Mouse (Mus musculus) common myeloid progenitor, adult 5-6 weeks (primary cell): ENCODE data around the gene 4930505A04Rik. TPM values are rescaled to one million over a fixed set of nuclear protein-coding genes. Genes with fewer than 3 reads are reported as not detected.
"Not testable (repeated sequence)": the region's sequence is repeated elsewhere in the genome, so short reads cannot be mapped to it uniquely, and the experiment has no call there.

ENCODE experiments used
- ATAC-seq: replicated peaks from 2 replicates; pipeline ENCODE4 v1.8.0; 2016; ENCODE audit warnings: low read depth, mild to moderate bottlenecking, moderate TSS enrichment, inconsistent platforms; ENCODE audit not compliant: poor library complexity, severe bottlenecking
- total RNA-seq: library from RNA; stranded (forward); fragments of 200-1000, 187-1606 nt; gene quantifications from 2 replicates; pipeline ENCODE4 v1.2.3, GENCODE M21; 2017

Gene 4930505A04Rik
- total RNA-seq, result not detected in 2 replicates

DNA sequence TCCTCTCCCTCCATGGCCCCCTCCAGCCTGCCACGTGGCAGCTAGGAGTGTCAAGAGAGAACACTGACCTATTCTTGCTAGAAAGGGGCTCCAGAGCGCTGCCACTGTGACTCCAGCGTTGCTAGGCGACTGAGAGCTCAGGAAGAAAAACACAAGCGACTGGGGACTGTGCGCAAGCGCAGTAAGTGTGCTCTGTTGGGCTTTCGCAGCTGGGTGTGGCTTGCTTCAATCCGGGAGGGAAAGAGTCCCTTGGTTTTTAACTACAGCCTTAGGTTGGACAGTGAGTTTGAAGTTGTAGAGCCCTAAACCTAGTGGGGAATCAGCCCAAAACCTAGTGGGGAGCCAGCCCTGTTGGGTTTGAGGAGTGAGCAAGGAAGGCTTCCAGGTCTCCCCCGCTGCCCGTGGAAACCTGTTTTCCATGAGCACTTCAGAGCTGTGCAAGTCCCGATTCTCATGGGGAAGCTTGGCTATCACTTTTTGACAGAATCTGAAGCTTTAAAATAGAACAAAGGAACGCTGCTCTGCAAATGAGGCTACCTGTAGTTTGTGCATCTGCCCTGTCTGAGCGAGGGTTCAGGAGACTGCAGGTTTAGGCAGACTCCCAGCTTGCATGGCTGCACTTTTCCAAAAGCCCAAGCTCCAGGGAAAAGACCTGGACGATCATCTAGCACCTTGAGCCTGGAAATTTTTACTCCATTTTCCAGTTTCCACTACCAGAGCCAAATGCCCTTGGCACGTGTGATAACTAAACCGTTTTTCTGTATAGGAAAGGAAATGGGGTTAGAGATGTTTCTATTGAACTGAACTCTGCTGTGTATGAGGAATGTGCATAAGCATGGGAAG, at the start of gene 4930505A04Rik:
Gene 4930505A04Rik (minus strand): TSS at position 77 of the 843 bp plus-strand sequence.
- peak; percentile 99 for ATAC-seq

DNA sequence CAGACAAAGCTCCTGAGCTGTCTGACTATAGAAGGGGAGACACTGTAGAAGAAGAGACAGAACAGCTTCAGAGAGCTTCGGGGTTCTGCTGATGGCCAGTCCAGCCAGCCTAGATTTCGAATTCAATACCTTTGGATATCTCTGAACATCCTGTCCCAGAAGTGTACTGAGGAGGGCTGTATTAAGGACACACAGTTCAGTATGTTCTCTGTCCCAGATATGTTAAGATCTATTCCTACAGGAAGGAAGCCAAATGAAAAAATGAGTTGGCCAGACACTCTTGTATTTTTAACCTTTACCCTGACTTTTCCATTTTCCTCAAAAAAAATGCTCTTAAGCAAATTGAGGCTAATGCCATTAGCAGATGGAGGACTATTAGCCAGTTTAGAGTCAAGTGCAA, 45.5 kb upstream of the 4930505A04Rik start:
- no peak for ATAC-seq

- no peak for ATAC-seq
Observed at GRCm38 (mm10) chr11:30508178-30508577, 36.6 kb upstream of the 4930505A04Rik start.

DNA sequence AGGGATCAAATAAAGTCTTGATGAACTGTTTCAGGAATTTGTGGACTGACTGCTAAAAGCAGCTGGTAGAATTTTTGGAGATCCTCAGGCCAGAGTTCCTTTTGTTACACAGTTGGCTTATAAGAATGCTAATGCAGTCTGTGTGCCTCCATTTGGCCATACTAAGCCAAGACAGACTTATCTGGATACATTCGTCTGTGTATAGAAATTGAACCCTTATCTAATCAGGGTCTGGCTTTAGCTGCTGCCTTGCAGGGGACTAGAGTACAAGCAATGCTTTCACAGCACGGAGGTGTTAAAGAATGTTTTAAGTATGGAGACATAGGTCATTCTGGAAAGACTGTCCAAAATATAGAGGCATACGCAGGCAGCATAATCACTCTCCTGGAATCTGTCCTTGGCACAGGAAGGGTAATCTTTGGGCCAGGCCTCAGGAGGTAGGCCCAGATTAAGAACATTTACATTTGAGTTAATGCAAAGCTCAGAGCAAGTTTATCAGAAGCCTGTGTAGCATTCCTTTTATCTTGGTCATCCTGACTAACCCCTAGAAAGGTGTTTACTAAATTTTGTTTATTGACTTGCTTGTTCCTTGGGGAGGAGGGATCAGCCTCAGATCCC, 27.2 kb upstream of the 4930505A04Rik start:
- ATAC-seq, result no peak

GRCm38 (mm10) chr11:30497151-30497550, 25.5 kb upstream of the 4930505A04Rik start:
- no peak for ATAC-seq

GRCm38 (mm10) chr11:30491515-30492260, 20.1 kb upstream of the 4930505A04Rik start:
- ATAC-seq, result no peak

DNA sequence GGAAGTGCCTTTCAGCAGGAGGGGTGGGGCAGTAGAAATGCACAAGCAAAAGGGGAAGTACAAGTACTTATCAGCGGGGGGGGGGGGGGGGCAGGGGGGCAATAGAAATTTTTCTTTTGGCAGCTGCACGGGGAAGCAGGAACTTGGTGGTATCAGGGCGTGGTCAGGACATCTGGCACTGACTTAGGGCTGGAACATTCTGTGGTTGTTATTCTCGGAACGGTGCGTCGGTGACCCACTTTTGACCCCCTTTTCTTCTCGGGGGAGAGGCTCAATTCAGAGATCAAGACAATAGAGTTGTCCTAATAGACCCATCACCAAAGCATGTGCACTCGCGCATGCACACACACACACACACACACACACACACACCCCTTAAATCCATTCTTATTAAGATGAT, 16.6 kb upstream of the 4930505A04Rik start:
- no peak for ATAC-seq

DNA sequence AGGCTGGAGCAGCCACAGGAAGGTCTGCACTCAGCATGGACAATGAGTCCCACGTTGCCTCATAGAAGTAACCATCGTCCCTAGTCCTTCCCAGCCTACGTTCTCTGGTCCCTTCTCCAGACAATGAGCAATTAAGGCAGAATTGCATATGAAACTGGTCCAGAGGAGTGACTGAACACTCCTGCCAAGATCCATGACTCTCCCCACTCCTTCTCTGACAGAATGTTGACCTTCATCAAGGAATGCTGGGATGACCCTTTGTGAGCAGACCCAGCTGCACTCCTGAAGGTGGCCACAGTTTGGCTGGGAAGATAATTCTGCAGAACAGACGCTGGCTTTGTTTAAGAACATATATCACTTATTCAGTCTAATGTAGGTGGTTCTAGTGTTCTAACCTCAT, 11.7 kb upstream of the 4930505A04Rik start:
- no peak for ATAC-seq

DNA sequence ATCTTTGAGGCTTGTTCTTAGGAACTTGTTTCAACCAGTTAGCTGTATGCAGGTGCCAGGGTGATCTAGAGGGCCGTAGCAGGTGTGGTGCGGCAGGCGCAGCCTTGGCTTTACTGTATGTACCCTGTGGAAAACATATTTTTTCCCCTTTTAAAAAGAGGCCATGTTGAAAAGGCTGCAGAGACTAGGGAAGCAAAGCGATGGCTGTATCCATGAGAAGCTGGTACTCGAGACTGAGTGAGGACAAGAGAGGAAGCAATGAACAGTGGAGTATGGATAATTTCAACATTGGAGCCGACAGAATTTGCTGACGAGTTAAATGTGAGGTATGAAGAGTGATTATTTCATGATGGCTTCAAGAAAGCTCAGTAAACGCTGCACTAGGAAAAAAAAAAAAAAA, 440 bp downstream of the 4930505A04Rik start:
- ATAC-seq, result no peak

DNA sequence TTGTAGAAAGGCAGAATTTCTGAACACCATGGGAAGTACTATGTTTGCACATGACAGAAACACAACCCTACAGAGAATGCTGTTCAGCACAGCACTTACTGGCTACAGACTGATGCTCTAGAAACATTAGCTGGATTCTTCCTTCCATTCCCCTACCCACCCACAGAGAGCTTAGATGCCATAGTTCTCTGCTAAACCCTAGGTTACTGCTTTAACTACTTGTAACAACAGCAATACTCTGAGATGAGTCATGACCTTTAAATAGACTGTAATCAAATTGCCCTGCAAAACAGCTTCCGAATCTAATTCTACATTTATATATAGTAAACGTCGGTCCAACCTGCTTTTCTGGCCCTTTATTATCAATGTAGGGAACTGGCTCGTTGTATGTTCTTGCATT, 17.3 kb downstream of the 4930505A04Rik start:
- no peak for ATAC-seq

GRCm38 (mm10) chr11:30448126-30448525, 23.5 kb downstream of the 4930505A04Rik start:
- no peak for ATAC-seq

- no peak for ATAC-seq
Observed at GRCm38 (mm10) chr11:30447561-30447960, 24.1 kb downstream of the 4930505A04Rik start.

GRCm38 (mm10) chr11:30444192-30444905, 27.3 kb downstream of the 4930505A04Rik start:
- not testable (repeated sequence) for ATAC-seq

DNA sequence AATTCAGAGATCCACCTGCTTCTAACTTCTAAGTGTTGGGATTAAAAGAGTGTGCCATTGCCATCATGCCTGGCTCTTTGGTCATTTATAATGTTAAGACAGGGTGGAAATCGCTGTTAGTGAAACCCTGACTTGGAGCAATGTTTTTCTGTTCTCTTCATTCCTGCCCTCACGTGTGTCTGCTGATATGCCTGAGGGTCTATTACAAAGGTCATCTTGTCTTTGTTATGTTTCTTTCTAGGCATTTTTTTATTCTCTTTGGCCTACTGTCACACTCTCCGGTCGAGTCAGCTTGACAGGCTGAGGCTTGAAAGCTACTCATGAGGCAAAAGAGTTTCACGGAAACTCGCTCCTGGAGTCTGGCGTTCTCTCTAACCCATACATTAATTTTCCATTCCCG, 27.9 kb downstream of the 4930505A04Rik start:
- no peak for ATAC-seq

DNA sequence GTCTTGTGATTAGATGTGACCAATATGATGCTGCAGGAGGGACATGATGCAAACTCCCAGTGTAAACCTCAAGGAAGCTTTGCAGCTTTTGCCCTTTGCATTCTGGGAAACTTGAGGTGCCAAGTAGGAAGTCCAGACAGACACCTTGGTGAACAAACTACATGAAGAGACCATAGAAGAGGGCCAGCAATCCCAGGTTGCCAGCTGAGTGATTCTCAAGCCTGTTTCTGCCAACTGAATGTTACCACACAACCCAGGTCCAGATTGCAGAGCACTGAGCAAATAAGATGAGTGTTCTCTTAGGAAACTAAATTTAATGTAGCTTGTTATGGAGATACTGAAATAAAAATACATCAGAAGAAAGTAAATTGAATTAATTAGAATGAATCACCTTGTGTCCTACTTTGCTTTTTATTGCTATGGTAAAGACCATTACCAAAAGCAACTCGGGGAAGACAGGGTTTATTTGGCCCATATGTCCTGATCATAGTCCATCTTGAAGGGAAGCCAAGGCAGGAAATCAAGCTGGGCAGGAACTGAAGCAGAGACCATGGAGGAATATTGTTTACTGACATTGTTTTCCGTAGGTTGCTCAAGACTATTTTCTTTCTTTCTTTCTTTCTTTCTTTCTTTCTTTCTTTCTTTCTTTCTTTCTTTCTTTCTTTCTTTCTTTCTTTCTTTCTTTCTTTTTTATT, 38.2 kb downstream of the 4930505A04Rik start:
- ATAC-seq, result no peak

GRCm38 (mm10) chr11:30405581-30405980, 66.0 kb downstream of the 4930505A04Rik start:
- ATAC-seq, result no peak

- no peak for ATAC-seq
Observed at GRCm38 (mm10) chr11:30404619-30405200, 66.9 kb downstream of the 4930505A04Rik start.

DNA sequence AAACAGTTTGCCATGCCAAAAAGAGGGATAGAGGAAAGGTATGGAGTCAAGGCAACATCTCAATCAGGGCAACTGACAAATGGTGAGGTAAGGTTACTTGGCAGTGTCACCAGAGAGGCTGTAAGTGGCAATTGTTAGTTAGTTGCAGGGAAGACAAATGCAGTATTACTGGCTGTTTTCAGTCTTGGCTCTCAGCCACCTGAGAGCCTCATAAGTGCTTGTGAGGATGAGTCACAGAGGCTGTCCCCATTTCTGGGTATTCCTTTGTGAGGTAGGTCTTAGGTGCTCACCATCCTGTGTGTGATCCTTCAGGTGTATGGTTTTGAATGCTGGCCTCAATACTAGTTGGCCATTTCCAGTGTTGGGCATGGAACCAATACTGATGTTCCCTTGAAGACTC, 77.3 kb downstream of the 4930505A04Rik start:
- ATAC-seq, result no peak

- ATAC-seq, result no peak
Observed at GRCm38 (mm10) chr11:30383076-30383475, 88.6 kb downstream of the 4930505A04Rik start.
